Mouse (Mus musculus) ES-Bruce4 (cell line): Measurements from ENCODE around the gene Col11a1. TPM values are rescaled to one million over a fixed set of nuclear protein-coding genes. Genes with fewer than 3 reads are reported as not detected.

ENCODE experiments used
- H3K27ac ChIP-seq: 2 replicates; pipeline ENCODE4 v1.5.1; 2012; ENCODE audit warnings: low read length, inconsistent platforms; ENCODE audit not compliant: insufficient read depth
- H3K27me3 ChIP-seq: 2 replicates; pipeline ENCODE4 v1.6.1; 2012; ENCODE audit warnings: mild to moderate bottlenecking, low read length, inconsistent platforms; ENCODE audit not compliant: control insufficient read depth, poor library complexity, insufficient read depth, severe bottlenecking
- H3K36me3 ChIP-seq: 2 replicates; pipeline ENCODE4 v1.6.1; 2012; ENCODE audit warnings: inconsistent platforms, mild to moderate bottlenecking, low read length, moderate library complexity; ENCODE audit not compliant: control insufficient read depth, poor library complexity, insufficient read depth, severe bottlenecking
- H3K4me1 ChIP-seq: one replicate; pipeline ENCODE4 v1.8.1; 2011; ENCODE audit warnings: low read length; ENCODE audit not compliant: control insufficient read depth, insufficient read depth
- H3K4me3 ChIP-seq: 2 replicates; pipeline ENCODE4 v1.5.1; 2011; ENCODE audit warnings: low read depth, mild to moderate bottlenecking, low read length
- H3K9ac ChIP-seq: 2 replicates; pipeline ENCODE4 v1.6.1; 2012; ENCODE audit warnings: low read depth, mild to moderate bottlenecking, inconsistent platforms; ENCODE audit not compliant: poor library complexity, severe bottlenecking
- H3K9me3 ChIP-seq: replicated peaks from 2 replicates; pipeline ENCODE4 v1.6.1; 2012; ENCODE audit warnings: mild to moderate bottlenecking, low read length, inconsistent platforms; ENCODE audit not compliant: control insufficient read depth, poor library complexity, insufficient read depth, severe bottlenecking
- CTCF ChIP-seq: IDR thresholded peaks from one replicate; pipeline ENCODE4 v1.8.1; 2011; ENCODE audit warnings: low read depth, low read length
- EP300 ChIP-seq: IDR thresholded peaks from 2 replicates; pipeline ENCODE4 v1.6.1; 2011; ENCODE audit warnings: low read depth, low read length; ENCODE audit not compliant: insufficient read depth
- POLR2A ChIP-seq: IDR thresholded peaks from one replicate; pipeline ENCODE4 v1.8.1; 2011; ENCODE audit warnings: low read length; ENCODE audit not compliant: insufficient read depth
- polyA plus RNA-seq: library from polyadenylated mRNA; stranded (reverse); fragments of >200 nt; gene quantifications from 2 replicates; pipeline ENCODE4 v1.2.4, GENCODE M21; 2011; ENCODE audit warnings: low read depth; ENCODE audit not compliant: missing spikeins, insufficient read depth, insufficient read length

The Col11a1 gene
- polyA plus RNA-seq, 1 experiment, result 15.1 TPM

- Histone ChIP-seq H3K9ac (no peak overlapping the region), H3K36me3 (no peaks in the 10 kb centered on the region)
Observed at GRCm38 (mm10) chr3:114197964-114198750, 167.8 kb downstream of the Col11a1 start.

GRCm38 (mm10) chr3:114212255-114212654 is 181.9 kb downstream of the Col11a1 start:
- no peak for TF ChIP-seq EP300
- TF ChIP-seq POLR2A, result no peak
- TF ChIP-seq CTCF, result no peak

More at GRCm38 (mm10) chr3:114197964-114198750, 167.8 kb downstream of the Col11a1 start:
- H3K4me1 ChIP-seq, result no peaks in the 10 kb centered on the region
- no peaks in the 10 kb centered on the region for H3K9me3 ChIP-seq
- no peak overlapping the region for H3K27ac ChIP-seq
- H3K27me3 ChIP-seq, result no peaks in the 10 kb centered on the region
- H3K4me3 ChIP-seq, result no peak overlapping the region
- TF ChIP-seq POLR2A, result no peak
- TF ChIP-seq EP300, result no peak
- no peak for TF ChIP-seq CTCF

GRCm38 (mm10) chr3:114216105-114216504 is 185.8 kb downstream of the Col11a1 start:
- H3K36me3 ChIP-seq, result no peaks in the 10 kb centered on the region
- H3K27ac ChIP-seq, result no peak overlapping the region
- no peaks in the 10 kb centered on the region for H3K9me3 ChIP-seq
- no peaks in the 10 kb centered on the region for H3K27me3 ChIP-seq
- no peak overlapping the region for H3K4me3 ChIP-seq
- TF ChIP-seq POLR2A (no peak), EP300 (no peak), CTCF (no peak)
- no peak overlapping the region for H3K9ac ChIP-seq
- H3K4me1 ChIP-seq, result no peaks in the 10 kb centered on the region

More at GRCm38 (mm10) chr3:114212255-114212654, 181.9 kb downstream of the Col11a1 start:
- Histone ChIP-seq H3K9ac (no peak overlapping the region), H3K27me3 (no peaks in the 10 kb centered on the region), H3K4me1 (no peaks in the 10 kb centered on the region), H3K4me3 (no peak overlapping the region), H3K27ac (no peak overlapping the region), H3K9me3 (no peaks in the 10 kb centered on the region), H3K36me3 (no peaks in the 10 kb centered on the region)

- Histone ChIP-seq H3K36me3 (no peaks in the 10 kb centered on the region), H3K27me3 (no peaks in the 10 kb centered on the region)
- TF ChIP-seq CTCF (no peak), EP300 (no peak), POLR2A (no peak)
Observed at GRCm38 (mm10) chr3:114229501-114229900, 199.2 kb downstream of the Col11a1 start.

More at GRCm38 (mm10) chr3:114229501-114229900, 199.2 kb downstream of the Col11a1 start:
- H3K9ac ChIP-seq, result no peak overlapping the region
- no peak overlapping the region for H3K27ac ChIP-seq
- no peak overlapping the region for H3K4me3 ChIP-seq
- no peaks in the 10 kb centered on the region; the same call in 1 of the 2 replicates for H3K9me3 ChIP-seq
- no peaks in the 10 kb centered on the region for H3K4me1 ChIP-seq
